Mouse (Mus musculus) gonadal fat pad, adult 2 months (tissue): Measurements from ENCODE around the gene Gm21903. TPM values are rescaled to one million over a fixed set of nuclear protein-coding genes. Genes with fewer than 3 reads are reported as not detected.
"Not testable (repeated sequence)": the region's sequence is repeated elsewhere in the genome, so short reads cannot be mapped to it uniquely, and the experiment has no call there.

Source experiments
- DNase-seq: peaks from one replicate; pipeline ENCODE4 v3.0.0-alpha.2; 2012; ENCODE audit warnings: low read depth
- polyA plus RNA-seq: library from polyadenylated mRNA; depleted of rRNA; stranded (reverse); fragments of >200 nt; gene quantifications from 2 replicates; pipeline ENCODE4 v1.2.3, GENCODE M21; 2012; rRNA removed

The Gm21903 gene
- polyA plus RNA-seq = not detected in 2 replicates

GRCm38 (mm10) chr17:39043241-39043640, at the start of gene Gm21903:
TSS of gene Gm21903 (minus strand) at chr17:39043341.
- DNase-seq = no peak

GRCm38 (mm10) chr17:39076937-39077336, 33.8 kb upstream of the Gm21903 start, which contains the start of gene Esp23:
TSS of gene Esp23 (minus strand) at chr17:39077037.
- no peak for DNase-seq

- no peak for DNase-seq
These were observed 20.5 kb upstream of the Gm21903 start for GRCm38 (mm10) chr17:39063641-39064040.

- DNase-seq = not testable (repeated sequence)
These were observed 6.7 kb downstream of the Gm21903 start, which contains the start of gene Esp24 for GRCm38 (mm10) chr17:39036395-39036794. TSS of gene Esp24 (plus strand) at chr17:39036695.

- no peak for DNase-seq
These were observed 26.0 kb downstream of the Gm21903 start for GRCm38 (mm10) chr17:39017184-39017583.

GRCm38 (mm10) chr17:39010675-39011638, 32.2 kb downstream of the Gm21903 start:
- no peak for DNase-seq

- DNase-seq = no peak
These were observed 33.3 kb downstream of the Gm21903 start for GRCm38 (mm10) chr17:39009846-39010245.

Other genes starting within 250 kb of the Gm21903 start
- not detected in 2 replicates for gene Esp24, start 6.6 kb downstream of the Gm21903 start, polyA plus RNA-seq
- gene Esp23, start 33.7 kb upstream of the Gm21903 start, polyA plus RNA-seq = not detected in 2 replicates
- gene Esp22, start 52.0 kb upstream of the Gm21903 start, polyA plus RNA-seq = not detected in 2 replicates